Mouse (Mus musculus) adrenal gland, adult (tissue): Measurements from ENCODE around the gene Armc12.

Experiments
- DNase-seq, 2 experiments: peaks; one replicate each; pipeline ENCODE4 v3.0.0; 2022 to 2023; ENCODE audit warnings: low spot score in 1 of 2; ENCODE audit not compliant: inconsistent age in 2 of 2

Armc12 gene

DNA sequence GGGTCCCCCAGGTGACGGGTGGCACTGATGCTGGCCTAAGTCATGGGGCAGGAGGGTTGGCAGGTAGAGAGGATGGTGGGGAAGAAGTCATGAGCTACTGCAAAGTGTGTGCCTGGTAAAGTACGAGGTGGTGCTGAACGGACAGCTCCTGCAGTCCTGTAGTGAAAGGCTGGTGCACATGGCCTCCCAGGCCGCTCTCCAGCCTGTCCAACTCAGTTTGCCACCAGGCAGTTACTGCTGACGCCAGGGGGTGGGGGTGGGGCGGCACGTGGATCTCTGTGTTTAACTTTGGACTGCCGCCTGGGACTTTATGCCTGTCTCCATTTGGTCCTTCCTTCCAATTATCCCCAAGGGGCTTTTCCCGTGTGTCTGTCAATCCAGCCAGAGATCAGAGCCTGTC is 49.8 kb downstream of the Armc12 start:
- DNase-seq = peak; percentile 61 to 84

DNA sequence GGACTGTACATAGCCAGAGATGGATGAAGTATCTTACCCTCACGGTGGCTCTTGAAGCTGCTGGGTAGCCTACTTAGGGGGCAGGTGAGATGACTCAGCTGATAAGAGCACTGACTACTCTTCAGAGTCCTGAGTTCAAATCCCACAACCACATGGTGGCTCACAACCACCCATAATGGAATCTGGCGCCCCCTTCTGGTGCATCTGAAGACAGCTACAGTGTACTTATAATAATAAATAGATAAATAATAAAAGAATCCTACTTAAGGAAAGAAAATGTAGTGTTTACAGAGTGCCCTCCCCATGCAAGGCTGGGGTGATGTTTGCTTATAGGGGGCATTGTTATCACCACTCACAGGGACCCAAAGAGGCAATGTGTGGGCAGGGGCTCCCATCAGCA is 50.5 kb downstream of the Armc12 start:
- DNase-seq = no peak

DNA sequence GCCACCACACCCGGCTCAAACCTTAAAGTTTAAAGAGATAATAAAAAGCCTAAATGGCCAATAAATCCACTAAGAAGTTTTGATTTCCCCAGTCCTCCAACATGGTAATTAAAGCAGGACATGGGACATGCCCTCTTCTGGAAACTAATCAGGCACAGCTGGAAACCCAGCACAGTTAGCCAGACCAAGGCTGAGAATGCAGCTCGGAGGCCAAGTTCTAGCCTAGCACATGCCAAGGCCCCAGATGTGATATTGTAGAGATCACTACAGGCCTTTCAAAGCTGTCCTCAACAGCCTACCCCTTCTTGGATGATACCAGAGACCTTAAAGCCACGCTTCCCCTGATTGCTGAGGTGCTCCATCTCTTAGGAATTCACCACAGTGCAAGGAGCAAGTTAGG is 55.9 kb downstream of the Armc12 start:
- DNase-seq = no peak

DNA sequence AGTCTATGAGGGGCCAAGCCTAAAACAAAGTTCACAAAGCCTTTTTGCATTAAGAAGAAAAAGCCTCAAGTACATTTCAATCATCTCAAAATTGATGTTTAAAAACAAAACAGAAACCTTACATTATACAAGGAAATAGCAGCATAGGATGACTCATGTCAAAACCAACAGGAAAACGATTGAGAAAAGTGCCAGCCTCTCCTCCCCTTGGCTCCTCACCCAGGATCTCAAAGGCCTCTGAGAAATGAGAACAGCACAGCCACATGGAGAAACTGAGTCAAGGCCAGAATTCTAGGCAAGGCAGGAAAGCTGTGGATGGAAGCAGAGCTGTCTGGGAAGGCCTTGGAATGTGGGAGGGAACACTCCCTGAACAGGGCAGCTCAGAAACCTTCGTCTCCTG is 58.0 kb downstream of the Armc12 start:
- DNase-seq = no peak
